Mouse (Mus musculus) neutrophil, adult 5-6 weeks (primary cell): ENCODE measurements around the gene Zfp536. TPM values are rescaled to one million over a fixed set of nuclear protein-coding genes. Genes with fewer than 3 reads are reported as not detected.

ENCODE experiments used
- ATAC-seq: fragments of 151-379, 151-347 bp; 2 replicates; pipeline ENCODE4 v1.8.0; 2017; ENCODE audit warnings: mild to moderate bottlenecking, moderate TSS enrichment; ENCODE audit not compliant: insufficient number of reproducible peaks, poor library complexity, low FRiP score, severe bottlenecking; ENCODE audit errors: extremely low read depth
- total RNA-seq: library from RNA; stranded (forward); fragments of 200-1000 nt; gene quantifications from 2 replicates; pipeline ENCODE4 v1.2.3, GENCODE M21; 2017

The Zfp536 gene
- total RNA-seq, 1 experiment from 2014 or later, result not detected

DNA sequence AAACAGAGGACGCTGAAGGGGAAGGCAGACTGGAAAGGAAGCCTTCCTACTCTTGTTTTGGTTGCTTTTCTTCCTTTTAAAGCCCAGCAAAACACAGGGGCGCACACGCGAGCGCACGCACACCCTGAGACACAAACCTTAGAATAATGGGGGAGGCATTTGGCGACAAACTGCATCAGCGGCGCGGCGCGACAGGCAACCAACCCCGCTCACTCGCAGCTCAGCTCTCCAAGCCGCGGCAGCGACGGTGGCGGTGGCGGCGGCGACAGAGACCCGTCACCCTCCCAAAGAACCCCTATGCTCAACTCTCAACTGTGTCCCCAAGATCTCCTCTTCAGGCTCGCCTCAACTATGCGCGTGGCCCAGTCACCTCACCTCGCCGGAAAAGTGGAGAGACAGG is 4.4 kb downstream of the Zfp536 start:
- no peak for ATAC-seq

DNA sequence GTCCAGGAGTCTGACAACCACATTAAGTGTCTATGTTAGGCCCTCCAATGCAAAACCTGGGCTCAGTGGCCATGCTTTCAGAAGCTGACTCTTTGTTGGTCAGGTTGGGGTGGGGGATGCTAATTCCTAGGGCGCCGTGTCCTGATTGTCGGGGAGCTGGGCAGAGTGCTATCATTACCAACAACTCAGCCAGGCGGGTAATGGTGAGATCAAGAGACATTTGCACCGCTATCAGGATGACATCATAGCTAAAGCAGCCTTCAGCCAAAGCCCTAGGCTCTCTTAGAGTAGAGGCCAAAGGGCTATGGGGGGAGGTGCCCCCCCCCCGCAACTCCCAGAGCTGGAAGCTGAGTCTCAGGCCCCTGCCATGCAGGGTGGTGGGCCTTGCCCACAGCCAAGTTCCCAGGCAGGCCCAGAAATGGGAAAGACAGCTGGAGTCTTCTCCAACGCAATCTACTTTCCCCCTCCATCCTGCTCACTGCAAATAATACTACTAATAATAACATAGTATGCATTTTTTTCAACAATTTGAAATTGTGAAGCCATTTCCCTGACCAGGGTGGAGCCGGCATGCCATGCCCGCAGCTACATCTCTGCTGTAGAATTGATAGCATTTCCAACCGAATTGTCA is 5.0 kb downstream of the Zfp536 start:
- no peak for ATAC-seq

DNA sequence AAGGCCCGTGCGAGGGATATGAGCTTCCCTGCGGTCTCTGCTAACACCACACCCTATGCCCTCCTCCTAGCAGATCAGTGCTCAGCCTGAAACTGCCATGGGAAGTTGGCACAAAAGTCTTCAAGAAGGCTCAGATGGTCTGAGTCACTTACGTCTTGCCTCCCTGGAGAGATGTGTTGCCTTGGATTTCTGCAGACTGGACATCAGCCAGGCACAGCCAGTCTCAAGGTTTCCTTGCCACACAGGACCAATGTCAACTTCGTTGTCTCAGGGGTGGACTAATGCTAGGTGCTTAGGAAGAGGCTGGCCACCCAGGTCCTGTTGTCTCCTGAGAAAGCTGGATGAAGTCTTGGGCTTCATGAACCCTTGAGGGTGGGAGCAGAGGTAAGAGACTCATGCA is 14.6 kb downstream of the Zfp536 start:
- ATAC-seq, result no peak

DNA sequence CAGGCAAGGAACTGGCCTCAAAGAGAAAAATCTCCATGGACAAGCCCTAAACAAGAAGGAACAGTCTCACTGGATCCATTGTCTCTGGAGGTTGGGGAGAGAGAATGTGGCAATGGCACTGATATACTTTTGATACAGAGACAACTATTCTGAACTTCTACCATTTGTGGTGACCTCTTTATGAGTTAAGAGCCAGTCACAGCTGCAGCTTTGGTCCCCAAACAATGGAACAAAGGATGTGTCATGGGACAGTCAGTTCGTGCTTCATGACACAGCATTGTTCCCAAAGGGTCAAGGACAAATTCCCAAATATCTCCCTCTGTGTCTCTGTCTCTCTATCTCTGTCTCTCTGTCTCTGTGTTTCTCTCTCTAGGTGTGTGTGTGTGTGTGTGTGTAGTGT is 20.4 kb downstream of the Zfp536 start:
- no peak for ATAC-seq

DNA sequence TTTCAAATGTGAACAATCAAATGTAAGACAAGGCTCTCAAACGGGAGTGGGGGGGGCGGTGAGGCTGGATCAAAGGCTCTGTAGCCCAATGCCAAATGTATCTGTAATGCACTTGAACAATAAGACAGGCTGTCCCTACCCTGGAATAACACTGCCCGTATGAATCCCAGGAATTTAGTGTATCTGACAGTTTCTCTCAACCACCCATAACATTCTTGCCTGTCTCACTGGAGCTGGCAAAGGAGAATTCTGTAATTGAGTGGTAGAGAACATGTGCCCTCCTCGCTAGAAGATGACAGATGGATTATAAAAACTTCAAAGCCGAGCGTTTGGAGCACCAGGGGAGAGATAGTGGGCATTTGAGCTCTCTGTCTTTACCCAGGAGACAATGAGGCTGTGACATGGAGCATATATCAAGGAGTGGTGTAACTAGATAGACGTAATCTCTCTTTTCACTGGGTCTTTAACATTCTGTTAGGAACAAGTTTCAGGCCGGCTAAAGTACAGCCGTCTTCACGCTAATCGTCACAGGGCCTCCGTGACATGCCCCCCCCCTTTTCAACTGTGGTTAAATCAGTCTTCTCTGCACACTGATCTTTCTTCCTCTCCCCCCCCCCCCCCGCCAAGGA is 27.2 kb downstream of the Zfp536 start:
- no peak for ATAC-seq

DNA sequence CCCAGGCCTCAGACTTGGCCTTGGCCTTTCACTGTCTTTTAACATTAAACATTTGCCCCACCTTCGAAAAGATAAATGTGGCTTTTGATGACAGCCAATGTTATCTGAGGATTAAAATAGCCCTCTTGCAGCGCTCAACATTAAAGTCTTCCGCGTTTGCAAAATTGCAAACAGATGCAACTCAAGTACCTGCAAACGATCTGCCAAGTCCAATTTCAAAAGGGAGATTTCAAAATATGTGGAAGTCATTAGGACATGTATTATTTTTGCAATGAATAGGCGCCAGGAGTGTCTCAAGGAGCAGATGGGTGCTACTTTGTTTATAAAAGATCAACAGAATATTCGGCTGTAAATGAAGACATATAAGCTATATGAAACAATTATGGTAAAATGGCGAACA is 30.1 kb downstream of the Zfp536 start:
- no peak for ATAC-seq

DNA sequence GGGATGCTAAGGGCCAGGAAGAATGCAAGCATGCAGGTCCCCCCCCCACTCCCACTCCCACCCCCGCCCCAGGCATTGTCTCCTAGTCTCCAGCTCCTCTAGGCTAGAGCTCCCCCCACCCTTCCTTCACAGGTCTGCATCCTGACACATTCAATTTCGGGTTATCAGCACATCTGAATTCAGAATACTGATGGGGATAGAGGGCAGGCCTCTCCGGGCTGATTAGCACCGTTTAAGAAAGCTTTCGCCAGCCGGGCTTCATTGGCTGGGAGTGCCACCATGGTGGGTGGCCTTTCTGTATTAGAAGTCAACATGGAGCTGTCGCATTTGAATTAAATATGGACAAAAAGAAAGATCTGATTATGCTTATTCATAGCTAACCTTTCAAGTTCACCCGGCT is 36.2 kb downstream of the Zfp536 start:
- ATAC-seq, result no peak

DNA sequence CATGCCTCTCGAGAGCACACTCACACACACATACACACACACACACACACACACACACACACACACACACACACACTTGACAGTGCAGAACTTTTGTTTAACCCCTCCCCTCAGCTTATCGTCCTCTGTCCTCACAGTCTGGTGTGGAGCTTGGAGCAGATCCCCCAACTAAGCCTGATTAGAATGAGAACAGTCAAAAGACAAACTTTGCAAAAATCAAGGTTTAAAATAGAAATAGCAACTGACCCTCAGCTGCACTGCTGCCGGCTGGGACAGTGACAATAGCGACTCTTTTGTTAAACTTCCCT is 37.1 kb downstream of the Zfp536 start:
- ATAC-seq, result no peak

DNA sequence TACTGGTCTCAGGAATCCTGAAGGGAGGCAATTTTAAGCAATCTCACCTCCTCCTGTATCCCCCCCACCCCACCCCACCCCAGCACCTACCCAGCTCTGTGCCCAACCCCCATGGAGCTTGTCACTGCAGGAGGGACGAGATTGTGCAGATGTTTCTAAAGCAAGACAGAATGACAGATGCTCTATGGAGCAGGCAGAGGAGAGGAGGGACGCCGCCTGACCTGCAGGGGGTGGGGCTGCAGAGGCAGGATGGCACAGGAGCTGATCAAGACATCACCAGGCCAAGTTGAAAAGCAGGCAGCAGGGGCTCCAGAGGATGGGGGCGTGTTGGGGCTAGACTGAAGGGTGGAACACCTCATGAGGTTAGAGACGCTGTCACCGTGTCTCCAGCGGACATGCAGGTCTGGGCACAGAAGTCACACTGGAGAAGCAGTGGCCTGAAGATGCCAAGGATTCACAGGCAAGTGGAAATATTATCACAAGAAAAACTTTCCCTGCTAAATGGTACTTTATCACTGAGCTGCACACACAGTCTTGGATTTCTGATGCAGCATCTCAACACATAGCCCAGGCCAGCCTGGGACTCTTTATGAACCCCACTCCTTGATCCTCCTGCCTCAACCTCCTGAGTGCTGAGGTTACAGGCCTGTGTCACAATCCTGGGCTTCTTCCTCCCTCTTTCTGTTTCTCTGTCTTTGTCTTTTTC is 37.6 kb downstream of the Zfp536 start:
- no peak for ATAC-seq

DNA sequence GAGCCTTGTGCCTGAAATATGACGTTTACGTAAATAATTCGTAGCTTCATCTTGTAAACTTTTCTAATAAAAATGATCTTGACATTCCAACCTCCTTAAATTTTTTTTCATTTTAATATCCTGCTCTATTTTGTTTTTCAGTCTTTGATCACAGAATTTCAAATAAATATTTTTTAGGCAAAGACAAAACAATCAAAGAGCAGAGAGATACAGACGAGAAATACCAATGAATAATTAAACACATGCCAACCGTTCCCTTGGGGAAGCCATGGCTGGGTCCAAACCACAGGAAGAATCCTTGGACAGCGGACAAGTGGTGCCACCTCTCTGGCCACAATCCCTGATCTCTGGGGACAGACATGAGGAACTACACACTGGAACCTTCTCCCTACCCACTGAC is 38.3 kb downstream of the Zfp536 start:
- ATAC-seq, result no peak

DNA sequence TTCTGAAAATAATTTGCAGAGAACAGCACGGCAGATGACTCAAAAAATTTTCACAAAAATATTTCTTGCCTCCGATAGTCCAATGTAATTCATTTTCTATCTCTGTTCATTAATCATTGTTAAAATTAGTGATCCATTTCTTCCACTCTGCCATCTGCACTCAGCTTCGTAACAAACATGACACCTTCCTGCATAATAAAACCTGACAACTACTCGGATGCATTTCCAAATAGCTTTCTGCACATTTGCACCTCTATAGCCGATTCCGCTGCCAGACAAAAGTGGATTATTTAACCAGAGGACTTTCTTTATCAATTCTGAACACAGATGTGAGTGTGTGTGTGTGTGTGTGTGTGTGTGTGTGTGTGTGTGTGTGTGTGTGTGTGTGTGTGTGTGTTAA is 38.9 kb downstream of the Zfp536 start:
- no peak for ATAC-seq

DNA sequence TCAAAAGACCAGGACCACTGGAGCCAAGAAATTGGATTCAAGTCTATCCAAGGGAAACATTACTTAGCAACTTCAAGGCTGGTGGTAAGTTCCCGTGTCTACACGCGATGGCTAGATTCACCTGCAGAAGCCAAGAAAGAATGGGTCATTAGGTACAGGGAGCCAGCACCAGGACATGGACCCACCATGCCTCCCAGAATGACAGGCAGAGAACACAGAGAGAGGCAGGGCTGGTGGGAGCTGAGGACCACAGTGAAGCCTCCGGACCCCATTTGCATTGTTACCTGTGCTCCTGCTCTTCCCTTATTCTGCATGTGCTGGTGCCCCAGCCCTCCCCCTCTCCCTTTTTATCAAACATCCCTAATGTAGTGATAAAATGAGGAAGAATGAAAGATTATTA is 39.4 kb downstream of the Zfp536 start:
- ATAC-seq, result no peak

DNA sequence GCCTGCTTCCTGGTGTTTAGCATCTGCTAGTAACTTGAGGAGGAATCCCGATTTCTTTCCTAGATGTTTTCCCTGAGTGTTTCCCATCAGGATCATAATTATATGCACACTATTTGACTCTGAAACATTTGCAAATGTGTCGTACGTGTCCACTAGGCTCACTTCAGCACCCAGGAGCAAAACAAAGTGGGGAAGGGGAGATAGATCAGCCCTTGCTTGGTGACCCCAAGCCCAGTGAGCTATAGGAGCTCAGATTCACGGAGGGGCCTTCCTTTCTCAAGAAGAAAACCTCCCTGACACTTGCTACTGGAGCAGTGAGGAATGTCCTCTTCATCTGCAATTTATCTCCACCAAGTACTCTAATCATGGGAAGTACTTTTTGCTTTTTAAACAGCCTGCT is 40.7 kb downstream of the Zfp536 start:
- no peak for ATAC-seq

DNA sequence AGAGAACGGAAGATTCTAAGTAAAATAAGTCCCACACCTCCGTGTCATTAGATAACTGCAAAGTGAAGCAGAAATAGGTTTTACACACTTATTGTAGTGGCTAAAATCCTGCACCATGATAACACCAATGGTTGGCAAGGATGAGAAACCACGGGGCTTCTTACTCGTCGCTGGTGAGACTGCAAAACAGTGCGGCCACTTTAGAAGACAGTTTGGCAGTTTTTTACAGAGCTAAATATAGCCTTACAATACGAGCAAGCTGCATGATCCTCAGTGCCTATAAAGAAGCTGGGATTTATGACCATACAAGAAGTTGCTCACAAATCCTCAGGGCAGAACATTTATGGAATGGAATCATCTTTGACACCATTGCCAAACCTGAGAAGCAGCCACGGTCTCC is 45.7 kb downstream of the Zfp536 start:
- no peak for ATAC-seq

DNA sequence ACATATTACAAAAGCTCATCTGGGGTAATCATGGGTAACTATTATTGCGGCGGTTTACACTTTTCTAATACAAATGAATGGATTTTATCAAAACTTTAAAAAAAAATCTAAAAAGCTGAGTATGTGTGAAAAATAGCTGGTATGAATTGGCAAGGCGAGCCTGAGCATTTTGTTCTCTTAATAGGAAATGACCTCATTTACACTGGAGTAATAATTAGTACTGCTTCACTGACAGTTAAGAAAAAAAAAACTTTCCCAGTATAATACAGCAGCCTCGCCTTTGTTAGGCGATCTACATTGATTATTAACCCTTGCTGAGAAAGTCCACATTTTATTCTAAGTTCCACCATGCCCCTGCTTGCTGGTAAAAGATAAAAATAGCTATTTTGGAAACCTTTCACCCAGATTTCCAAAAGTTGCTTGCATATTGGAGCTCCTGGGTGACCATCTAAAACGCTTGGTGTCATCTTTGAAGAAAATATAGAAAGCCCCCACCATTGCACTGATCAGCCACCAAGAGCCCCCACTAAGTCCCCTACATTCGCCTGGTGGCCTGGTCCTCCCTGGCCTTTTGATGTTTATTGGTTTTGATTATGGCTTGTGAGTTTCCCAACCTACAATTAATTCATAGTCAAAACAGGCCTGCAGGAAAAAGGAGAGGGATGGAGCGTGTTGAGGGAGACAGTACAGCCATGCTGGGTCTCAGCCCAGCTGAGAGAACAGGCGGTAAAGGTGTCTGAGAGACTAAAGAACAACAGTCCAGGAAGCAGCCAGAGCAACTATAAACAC is 49.2 kb downstream of the Zfp536 start:
- no peak for ATAC-seq

DNA sequence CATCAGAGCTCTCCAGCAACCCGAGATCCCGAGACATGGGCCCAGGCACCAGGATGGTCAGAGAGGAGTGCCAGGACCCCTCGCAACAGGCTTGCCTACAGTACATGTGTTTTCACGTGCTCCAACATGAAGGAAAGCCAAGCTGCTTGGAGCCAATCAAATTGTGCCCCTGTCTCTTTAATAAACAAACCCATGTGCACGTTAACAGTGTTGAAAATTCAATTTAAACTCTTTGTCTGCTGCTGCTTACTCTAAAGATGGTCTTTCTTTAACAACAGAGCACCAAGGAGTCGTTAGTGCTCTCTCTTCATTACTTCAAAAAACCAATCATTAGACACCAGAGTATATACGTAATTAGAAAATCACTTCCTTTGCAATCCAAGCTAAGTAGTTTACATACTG is 50.2 kb downstream of the Zfp536 start:
- ATAC-seq, result no peak

DNA sequence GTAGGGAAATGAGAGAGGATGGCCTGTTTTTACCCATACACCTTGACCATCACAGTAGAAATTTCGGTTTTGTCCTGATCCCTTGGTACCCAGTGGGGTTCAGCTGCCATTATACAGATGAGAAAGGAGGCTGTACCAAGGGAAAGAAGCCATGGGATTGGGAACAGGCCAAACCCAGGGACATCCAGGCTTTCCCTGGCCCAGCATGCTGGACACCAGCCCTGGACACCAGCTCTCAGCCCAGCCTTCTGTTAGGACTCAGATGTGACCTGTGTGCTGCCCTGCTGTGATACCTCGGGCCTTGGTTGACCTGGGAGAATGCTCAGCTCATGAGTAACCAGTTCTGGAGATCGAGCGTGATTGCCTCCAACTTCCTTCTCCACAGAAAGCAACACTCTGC is 51.8 kb downstream of the Zfp536 start:
- ATAC-seq, result 0 out of 2 replicates have a peak, but pooled peaks have one; percentile 6

DNA sequence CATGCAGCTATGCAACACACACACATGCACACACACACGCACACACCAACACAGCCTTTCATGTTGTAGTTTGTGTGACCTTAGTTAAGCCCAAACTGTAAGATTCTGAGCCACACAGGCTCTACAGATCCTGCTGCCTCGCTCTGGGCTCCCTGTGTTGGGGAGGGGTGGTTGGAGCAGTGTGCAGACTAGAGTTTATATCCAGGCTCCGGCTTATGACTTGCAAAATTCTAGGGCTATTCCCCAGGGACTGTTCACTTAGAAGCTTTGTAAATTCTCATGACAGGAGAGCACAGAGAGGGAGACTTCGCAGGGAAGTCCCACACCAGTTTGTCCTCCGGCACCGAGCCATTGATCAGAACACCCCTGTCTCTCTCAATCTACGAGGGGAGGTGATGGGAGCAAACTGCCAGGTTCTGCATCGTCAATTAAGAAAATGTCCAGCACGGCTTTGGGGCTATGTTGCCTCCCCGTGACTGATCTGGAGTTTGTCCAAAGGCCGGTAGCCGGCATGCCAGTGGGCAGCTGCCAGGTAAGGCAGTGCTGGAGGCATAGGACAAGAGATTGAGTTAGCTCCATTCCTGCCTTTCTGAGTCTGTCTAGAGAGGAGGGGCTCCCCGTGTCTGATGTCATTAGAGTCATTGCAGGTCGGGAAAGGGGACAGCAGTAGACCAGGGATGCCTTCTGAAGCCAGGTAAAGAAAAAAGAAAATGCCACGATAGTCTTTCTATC is 54.6 kb downstream of the Zfp536 start:
- ATAC-seq, result no peak

DNA sequence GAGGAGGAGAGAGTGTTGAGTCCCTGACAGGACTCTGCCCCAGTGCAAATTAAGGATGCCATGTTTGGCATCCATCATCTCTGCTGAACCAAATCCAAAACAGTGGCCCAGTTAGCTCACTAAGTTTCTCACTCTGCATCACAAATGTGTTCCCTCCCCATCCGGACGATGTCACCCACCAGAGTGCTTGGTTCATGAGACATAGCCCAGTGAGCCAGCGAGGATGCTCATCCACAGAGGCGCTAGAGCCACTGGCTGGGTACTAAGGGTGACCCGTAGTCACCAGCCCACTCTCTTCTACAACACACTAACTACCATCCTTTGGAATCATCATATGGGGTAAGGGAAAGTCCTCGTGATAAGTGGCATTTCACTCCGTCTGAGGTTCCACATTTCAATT is 56.4 kb downstream of the Zfp536 start:
- ATAC-seq, result no peak
